Mouse (Mus musculus): ENCODE data around the gene Olfr1242.

Olfr1242 gene

DNA sequence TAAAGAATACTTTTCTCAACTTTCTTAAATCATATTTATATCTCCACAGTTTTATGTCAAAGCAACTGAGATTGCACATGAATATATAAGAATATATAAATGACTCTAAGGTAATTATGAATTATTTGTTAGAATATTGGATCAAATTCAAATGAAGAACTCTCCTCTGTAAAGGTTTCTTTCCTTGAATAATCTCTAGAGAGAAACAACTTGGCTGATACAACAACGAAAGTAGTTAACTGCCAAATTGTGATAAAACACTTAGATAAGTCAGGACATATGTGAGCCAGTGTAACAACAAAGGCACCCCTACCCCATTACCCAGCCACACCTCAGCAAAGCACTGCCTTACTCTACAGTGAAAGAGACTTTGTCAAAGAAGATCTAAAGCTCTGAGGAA lies at the start of gene Olfr1242:
Gene Olfr1242 (minus strand): TSS at position 101 of the 400 bp plus-strand sequence.
- DNase-seq: no peak

- DNase-seq: no peak
These were observed 46.4 kb upstream of the Olfr1242 start for GRCm38 (mm10) chr2:89544516-89544915.

- DNase-seq: no peak
These were observed 41.8 kb upstream of the Olfr1242 start for GRCm38 (mm10) chr2:89539923-89540322.

DNA sequence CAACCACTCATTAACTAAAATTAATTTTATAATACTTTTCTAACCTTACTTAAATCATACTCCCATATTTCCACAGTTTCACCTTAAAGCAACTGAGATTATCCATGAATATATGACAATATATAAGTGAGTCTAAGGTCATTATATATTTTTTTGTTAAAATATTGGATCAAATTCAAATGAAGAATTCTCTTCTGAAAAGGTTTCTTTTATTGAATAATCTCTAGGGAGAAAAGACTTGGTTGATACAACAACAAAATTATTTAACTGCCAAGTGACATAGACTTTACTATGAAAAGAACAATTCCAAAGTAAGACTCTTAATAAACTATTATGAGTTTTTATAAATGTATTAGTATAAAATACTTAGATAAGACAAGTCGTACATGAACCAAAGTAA lies 33.3 kb upstream of the Olfr1242 start, which contains the start of gene Olfr1243:
Gene Olfr1243 (minus strand): TSS at position 101 of the 400 bp plus-strand sequence.
- DNase-seq: no peak

GRCm38 (mm10) chr2:89487026-89487425 lies 11.1 kb downstream of the Olfr1242 start, which contains the start of gene Olfr1241:
TSS of gene Olfr1241 (minus strand) at chr2:89487126.
- no peak for DNase-seq

DNA sequence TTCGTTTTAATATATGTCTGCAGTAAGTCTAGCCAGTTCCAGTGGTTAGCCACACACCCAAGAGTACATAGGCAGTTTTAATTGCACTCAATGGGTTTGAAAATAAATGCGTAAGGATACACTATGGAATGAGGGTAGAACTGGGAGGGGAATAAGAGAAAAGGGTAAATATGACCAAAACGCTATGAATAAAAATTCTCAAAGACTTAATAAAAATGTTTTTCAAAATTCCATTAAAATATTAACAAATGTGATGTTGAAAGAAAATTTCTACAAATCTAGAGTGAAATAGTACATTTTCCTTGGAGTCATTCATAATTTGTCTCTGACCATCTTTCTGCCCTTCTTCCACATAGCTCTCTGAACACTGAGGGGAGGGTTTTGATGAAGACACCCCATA lies 55.2 kb downstream of the Olfr1242 start, which contains the start of gene Olfr1240:
Gene Olfr1240 (minus strand): TSS at position 101 of the 400 bp plus-strand sequence.
- DNase-seq: no peak

Measured in B cell, adult 2 months (primary cell).